Mouse (Mus musculus) liver, adult 2 months (tissue): ENCODE measurements around the gene Nwd2. TPM values are rescaled to one million over a fixed set of nuclear protein-coding genes. Genes with fewer than 3 reads are reported as not detected.

Source experiments
- DNase-seq: peaks from one replicate; pipeline ENCODE4 v3.0.0-alpha.2; 2011; ENCODE audit warnings: low read depth, low spot score; ENCODE audit errors: extremely low read depth
- H3K27ac ChIP-seq: fragments of 200-500 bp; replicated peaks from 2 replicates; pipeline ENCODE4 v1.5.1; 2012; ENCODE audit warnings: low read depth, mild to moderate bottlenecking, control low read depth, inconsistent platforms, low read length; ENCODE audit not compliant: insufficient read depth
- H3K27me3 ChIP-seq: fragments of 200-500 bp; 2 replicates; pipeline ENCODE4 v1.6.1; 2012; ENCODE audit warnings: mild to moderate bottlenecking, moderate library complexity, low read length, inconsistent platforms; ENCODE audit not compliant: control insufficient read depth, insufficient read depth
- H3K36me3 ChIP-seq: fragments of 200-500 bp; 2 replicates; pipeline ENCODE4 v1.6.1; 2012; ENCODE audit warnings: low read length, inconsistent platforms; ENCODE audit not compliant: control insufficient read depth, insufficient read depth
- H3K4me1 ChIP-seq: fragments of 200-500 bp; 2 replicates; pipeline ENCODE4 v1.6.1; 2011; ENCODE audit warnings: low read length; ENCODE audit not compliant: control insufficient read depth, insufficient read depth
- H3K4me3 ChIP-seq: fragments of 200-500 bp; 2 replicates; pipeline ENCODE4 v1.5.1; 2011; ENCODE audit warnings: low read depth, mild to moderate bottlenecking, control low read depth, low read length, moderate library complexity; ENCODE audit not compliant: insufficient read depth
- H3K79me2 ChIP-seq: fragments of 200-500 bp; 2 replicates; pipeline ENCODE4 v1.6.1; 2012; ENCODE audit warnings: inconsistent platforms, mild to moderate bottlenecking, low read length, moderate library complexity; ENCODE audit not compliant: control insufficient read depth, insufficient read depth
- H3K9ac ChIP-seq: fragments of 200-500 bp; 2 replicates; pipeline ENCODE4 v1.6.1; 2012; ENCODE audit warnings: low read depth, mild to moderate bottlenecking, control low read depth, inconsistent platforms, low read length
- CTCF ChIP-seq: fragments of 200-500 bp; IDR thresholded peaks from 2 replicates; pipeline ENCODE4 v1.5.1; 2011; ENCODE audit warnings: low read depth, low read length, control low read depth
- POLR2A ChIP-seq: fragments of 200-500 bp; IDR thresholded peaks from 2 replicates; pipeline ENCODE4 v1.6.1; 2011; ENCODE audit warnings: low read length, control low read depth; ENCODE audit not compliant: insufficient read depth; ENCODE audit errors: extremely low read depth
- WGBS: fragments of 180-500 bp; shearing (Covaris S2); methylation state at CpG from one replicate; pipeline ENCODE4 v1.1.7; 2018; 5-methylcytosine and 5-hydroxymethylcytosine counted together
- polyA plus RNA-seq: library from polyadenylated mRNA; depleted of rRNA; stranded (reverse); fragments of >200 nt; gene quantifications from 2 replicates; pipeline ENCODE4 v1.2.3, GENCODE M21; 2012
- total RNA-seq: library from RNA; depleted of rRNA; stranded (reverse); fragments of >200 nt; gene quantifications from 2 replicates; pipeline ENCODE4 v1.2.3, GENCODE M21; 2014

Nwd2 gene
- total and polyA plus RNA-seq, 2 experiments: 0.28 TPM; not detected in 1

DNA sequence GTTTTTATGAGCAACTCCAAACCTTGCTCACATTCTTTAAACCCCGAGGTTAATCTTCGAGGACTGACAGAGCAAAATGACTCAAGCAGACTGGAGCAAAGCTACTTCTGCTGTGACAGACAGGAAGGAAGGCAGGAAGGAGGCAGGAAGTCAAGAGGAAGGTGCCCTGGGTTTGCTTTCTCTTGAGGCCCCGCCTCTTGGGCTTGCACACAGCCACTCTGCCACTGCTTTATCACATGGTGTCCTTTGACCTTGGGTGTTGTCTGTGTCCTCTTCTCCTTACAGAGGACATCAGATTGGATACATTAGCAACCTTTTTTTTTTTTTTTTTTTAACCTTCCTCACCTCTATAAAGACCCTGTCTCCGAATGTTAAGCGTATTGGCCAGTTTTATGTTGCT, 188.2 kb downstream of the Nwd2 start:
- Histone ChIP-seq H3K27me3 (no peaks in the 10 kb centered on the region), H3K79me2 (peaks cover 18% of the 10 kb centered on the region), H3K36me3 (no peaks in the 10 kb centered on the region), H3K4me1 (peaks cover 27% of the 10 kb centered on the region), H3K4me3 (no peak overlapping the region), H3K27ac (peak overlapping the region; percentile 30), H3K9ac (no peak overlapping the region)
- TF ChIP-seq CTCF (no peak), POLR2A (no peak)
- 27% methylated on average over 5 of the region's 5 CpGs for WGBS
- DNase-seq: peak; percentile 91

- no peaks in the 10 kb centered on the region for H3K27me3 ChIP-seq
- DNase-seq: no peak
- H3K27ac ChIP-seq: peak overlapping the region; percentile 26; the same call in 1 of the 2 replicates
- H3K36me3 ChIP-seq: no peaks in the 10 kb centered on the region
- TF ChIP-seq CTCF (no peak), POLR2A (no peak)
- 87% methylated on average over 2 of the region's 2 CpGs for WGBS
- H3K4me3 ChIP-seq: no peak overlapping the region
- H3K9ac ChIP-seq: no peak overlapping the region
- H3K79me2 ChIP-seq: peaks cover 11% of the 10 kb centered on the region
- H3K4me1 ChIP-seq: peaks cover 27% of the 10 kb centered on the region
Observed at GRCm38 (mm10) chr5:63837851-63838250, 188.9 kb downstream of the Nwd2 start.

GRCm38 (mm10) chr5:63839801-63840416, 191.0 kb downstream of the Nwd2 start:
- Histone ChIP-seq H3K36me3 (no peaks in the 10 kb centered on the region), H3K4me3 (no peak overlapping the region), H3K9ac (no peak overlapping the region), H3K79me2 (peaks cover 14% of the 10 kb centered on the region), H3K4me1 (peaks cover 25% of the 10 kb centered on the region), H3K27ac (peak overlapping the region; percentile 25; the same call in 1 of the 2 replicates), H3K27me3 (no peaks in the 10 kb centered on the region)
- TF ChIP-seq CTCF (no peak), POLR2A (no peak)
- DNase-seq: peak; percentile 49
- WGBS: 36% methylated on average over 12 of the region's 12 CpGs

DNA sequence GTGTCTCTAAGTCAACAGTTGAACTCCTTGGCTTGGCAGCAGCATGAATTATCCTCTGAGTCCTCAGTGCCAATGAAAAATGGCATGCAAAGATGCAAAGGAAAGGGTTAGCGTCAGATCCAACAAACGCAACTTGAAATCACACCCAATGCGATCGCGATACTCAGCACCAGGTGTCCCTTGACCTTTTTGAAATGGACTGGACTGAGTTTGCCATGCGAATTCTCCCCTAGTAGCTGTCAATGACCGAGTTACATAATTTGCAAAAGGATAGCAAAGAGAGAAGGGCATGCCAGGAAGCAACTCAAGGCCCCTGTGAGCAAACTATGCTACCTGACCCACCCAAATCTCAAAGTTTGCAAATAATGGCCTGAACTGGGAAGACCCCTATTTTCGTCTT, 198.2 kb downstream of the Nwd2 start:
- Histone ChIP-seq H3K4me3 (peak overlapping the region; percentile 17; the same call in 1 of the 2 replicates), H3K9ac (peak overlapping the region; percentile 88), H3K4me1 (no peaks in the 10 kb centered on the region), H3K79me2 (peaks cover 10% of the 10 kb centered on the region; the same call in 1 of the 2 replicates), H3K36me3 (peaks cover 3% of the 10 kb centered on the region; the same call in 1 of the 2 replicates), H3K27ac (peak overlapping the region; percentile 100), H3K27me3 (no peaks in the 10 kb centered on the region)
- peak; percentile 99 for DNase-seq
- TF ChIP-seq CTCF (no peak), POLR2A (no peak)
- WGBS: 24% methylated on average over 8 of the region's 8 CpGs

DNA sequence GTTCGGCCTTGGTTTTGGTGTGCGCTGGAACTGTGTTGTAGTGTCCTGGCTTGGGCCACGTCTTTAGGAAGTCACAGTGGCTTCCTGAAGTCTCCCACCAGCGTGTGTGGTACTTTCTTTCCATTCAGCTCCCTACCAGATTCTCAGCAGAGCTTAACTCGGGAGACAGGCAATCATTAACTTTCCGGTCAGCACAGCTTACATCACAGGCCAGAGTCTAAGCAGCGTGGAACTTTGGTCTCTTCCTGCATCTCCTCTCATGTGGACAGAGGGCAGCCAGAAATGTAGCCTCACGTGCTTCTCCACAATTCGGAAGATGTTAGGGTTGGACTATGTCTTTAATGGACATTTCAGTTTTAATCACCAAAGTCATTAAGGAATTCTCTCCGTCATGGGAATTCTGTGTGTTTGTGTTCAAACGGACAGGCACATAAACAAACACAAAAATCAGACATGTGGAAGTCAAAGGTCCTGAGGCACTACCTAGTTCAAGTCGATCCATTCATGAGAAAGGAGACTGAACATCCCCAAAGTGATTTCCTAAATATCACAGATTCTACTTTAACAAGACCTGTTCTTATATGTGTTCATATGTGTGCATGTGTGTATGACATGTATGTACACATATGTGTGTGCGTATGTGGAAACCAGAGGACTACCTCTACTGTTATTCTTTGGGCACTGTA, 198.8 kb downstream of the Nwd2 start:
- Histone ChIP-seq H3K27me3 (no peaks in the 10 kb centered on the region), H3K9ac (peak overlapping the region; percentile 88), H3K27ac (peak overlapping the region; percentile 100), H3K4me3 (peak overlapping the region; percentile 17; the same call in 1 of the 2 replicates), H3K4me1 (no peaks in the 10 kb centered on the region), H3K79me2 (peaks cover 10% of the 10 kb centered on the region; the same call in 1 of the 2 replicates), H3K36me3 (peaks cover 3% of the 10 kb centered on the region; the same call in 1 of the 2 replicates)
- DNase-seq: peak; percentile 99
- 28% methylated on average over 13 of the region's 13 CpGs for WGBS
- TF ChIP-seq CTCF: no peak
- TF ChIP-seq POLR2A: no peak
